Mouse (Mus musculus) gastrocnemius, postnatal 25 days (tissue): ENCODE data around the gene Cd24a. TPM values are rescaled to one million over a fixed set of nuclear protein-coding genes. Genes with fewer than 3 reads are reported as not detected.

Source experiments
- DNase-seq: peaks from one replicate; pipeline ENCODE4 v3.0.0; 2022
- long read RNA-seq, 2 experiments: library from polyadenylated mRNA; stranded (forward); transcript quantifications; one replicate each; pipeline ENCODE4 v2.0.0; 2021
- total RNA-seq, 2 experiments: library from RNA; stranded (reverse); gene quantifications; 1 replicate in 1 of 2; 2 replicates in 1 of 2; pipeline ENCODE4 v1.2.3; 2021

Cd24a gene
- total RNA-seq = 10 to 100 TPM; 39.5 to 77.7 TPM
- long read RNA-seq, experiment 1, transcript Cd24a-201 (2 exons, 1,816 nt) = major isoform, 12 of 21 reads
- long read RNA-seq, experiment 1, partial matches to known transcripts = 0 of 21 reads
- long read RNA-seq, experiment 1, other reads (novel, unspliced or antisense) = 9 of 21 reads
- long read RNA-seq, experiment 2, transcript Cd24a-201 (2 exons, 1,816 nt) = major isoform, 18 of 26 reads
- long read RNA-seq, experiment 2, partial matches to known transcripts = 6 of 26 reads
- long read RNA-seq, experiment 2, other reads (novel, unspliced or antisense) = 1 of 26 reads

DNA sequence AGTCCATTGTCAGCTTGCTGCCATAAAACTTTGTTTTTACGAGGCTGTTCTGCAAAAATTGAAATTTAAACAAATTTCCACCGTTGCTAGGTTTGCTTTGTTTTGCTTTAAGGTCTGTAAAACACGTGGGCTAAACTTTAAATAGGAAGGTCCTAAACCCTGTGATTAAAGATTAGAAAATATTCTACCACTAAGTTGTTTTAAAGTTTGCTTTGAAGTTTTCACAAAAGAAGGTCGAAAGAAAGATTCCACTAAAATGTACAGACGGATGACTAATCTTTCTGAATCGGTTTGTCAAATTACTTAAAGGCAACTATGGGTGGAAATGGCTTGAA lies at the start of gene Cd24a:
Gene Cd24a (plus strand): TSS at position 288 of the 335 bp plus-strand sequence.
- DNase-seq = no peak

- DNase-seq = no peak
Observed at GRCm38 (mm10) chr10:43534382-43534781, 43.7 kb upstream of the Cd24a start.

- DNase-seq = no peak
Observed at GRCm38 (mm10) chr10:43537652-43538051, 40.4 kb upstream of the Cd24a start.

GRCm38 (mm10) chr10:43538831-43539230 lies 39.3 kb upstream of the Cd24a start:
- DNase-seq = no peak

DNA sequence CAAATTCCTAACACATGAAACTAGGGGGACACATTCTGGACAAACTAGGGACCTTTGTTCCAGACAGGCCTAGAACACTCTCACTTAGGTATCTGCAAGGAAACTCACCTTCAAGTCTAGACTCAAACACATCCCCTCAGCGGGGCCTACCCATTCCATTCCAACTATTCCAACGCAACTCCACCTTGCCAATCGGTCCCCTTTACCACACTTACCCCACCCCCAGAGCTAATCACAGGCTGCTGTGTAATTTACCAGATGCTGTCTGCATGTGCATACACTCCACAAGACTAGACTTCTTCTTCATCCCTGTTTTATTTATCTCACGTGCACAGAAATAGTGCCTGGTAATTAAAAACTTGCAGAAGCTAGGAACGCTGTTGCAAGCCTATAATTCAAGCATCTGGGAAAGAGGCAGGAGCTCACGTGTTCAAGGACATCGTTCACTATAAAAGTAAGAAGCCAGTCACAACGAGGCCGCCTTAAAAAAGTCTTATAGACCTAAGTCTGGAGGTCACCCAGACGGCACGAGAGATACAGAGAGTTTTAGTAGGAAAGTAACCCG lies 38.3 kb upstream of the Cd24a start:
- no peak for DNase-seq

DNA sequence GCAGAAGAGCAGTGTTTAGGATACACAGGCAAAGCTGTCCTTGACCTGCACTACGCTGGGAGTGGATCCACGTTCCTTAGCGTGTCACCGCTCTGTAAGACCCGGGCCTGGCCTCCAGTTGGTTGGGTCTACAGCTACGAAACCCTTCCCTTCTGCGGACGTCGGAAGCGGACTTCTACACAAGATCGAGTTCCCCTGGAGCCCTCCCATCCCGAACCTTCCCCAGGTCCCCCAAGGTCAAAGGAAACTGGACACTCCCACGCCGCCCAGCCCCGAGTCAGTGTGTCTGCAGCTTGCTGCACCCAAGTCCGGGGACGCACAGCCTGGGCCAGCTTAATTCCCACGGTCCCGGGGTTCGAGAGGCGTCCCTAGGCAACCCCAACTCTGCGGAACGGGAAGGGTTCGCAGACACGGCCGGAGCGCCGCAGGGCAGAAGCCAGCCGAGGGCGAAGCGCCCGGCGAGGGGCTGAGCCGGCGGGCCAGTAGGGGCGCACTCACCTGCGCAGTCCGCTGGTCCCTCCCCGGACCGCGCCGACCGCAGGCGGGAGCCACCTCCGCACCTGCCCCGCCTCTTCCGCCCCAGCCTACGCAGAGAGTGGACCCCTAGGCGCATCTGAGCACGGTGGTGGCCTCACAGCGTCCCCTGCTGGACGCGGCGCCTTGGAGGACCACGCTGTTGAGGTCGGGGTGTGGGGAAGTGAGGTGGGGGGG lies 37.5 kb upstream of the Cd24a start, which contains the start of gene 1700021F05Rik:
Gene 1700021F05Rik (minus strand): TSS at position 553 of the 711 bp plus-strand sequence.
- peak; percentile 94 for DNase-seq

DNA sequence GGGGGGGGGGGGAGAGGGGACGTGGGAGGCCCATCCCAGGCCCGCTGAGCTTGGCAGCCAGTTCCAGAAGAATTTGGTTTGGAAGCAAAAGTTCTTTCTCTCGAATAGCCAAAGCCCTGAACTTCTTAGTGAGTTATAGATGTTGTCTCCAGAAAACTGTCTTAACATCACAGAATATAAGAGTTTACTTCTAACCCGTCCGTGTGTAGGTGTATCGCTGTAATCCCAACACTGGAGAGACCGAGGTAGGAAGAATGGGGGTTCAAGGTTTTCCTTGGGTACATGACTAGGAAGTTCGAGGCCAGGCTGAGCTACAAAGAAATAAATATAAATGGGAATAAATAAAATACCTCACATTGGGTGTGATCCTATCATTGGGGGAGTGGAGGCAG lies 36.9 kb upstream of the Cd24a start:
- DNase-seq = no peak

- DNase-seq = no peak
Observed at GRCm38 (mm10) chr10:43549411-43549810, 28.7 kb upstream of the Cd24a start.

DNA sequence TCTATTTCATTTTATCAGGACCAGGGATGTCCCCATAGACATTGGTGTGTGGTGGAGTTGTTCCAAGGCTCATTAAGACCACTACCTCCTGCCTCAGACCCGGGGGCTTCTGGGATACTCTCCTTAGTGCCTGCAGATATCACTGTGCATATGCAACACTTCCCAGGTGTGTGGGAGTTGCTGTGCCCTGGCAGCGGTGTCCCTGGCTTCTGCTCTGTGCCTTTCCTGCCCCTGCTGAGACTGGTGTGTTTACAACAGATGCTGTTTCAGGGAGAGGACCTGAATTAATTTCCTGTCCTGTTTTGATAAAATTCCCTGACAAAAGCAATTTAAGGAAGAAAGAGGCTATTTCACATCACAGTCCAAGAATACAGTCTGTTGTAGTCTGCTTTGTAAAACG lies 27.2 kb upstream of the Cd24a start:
- no peak for DNase-seq

DNA sequence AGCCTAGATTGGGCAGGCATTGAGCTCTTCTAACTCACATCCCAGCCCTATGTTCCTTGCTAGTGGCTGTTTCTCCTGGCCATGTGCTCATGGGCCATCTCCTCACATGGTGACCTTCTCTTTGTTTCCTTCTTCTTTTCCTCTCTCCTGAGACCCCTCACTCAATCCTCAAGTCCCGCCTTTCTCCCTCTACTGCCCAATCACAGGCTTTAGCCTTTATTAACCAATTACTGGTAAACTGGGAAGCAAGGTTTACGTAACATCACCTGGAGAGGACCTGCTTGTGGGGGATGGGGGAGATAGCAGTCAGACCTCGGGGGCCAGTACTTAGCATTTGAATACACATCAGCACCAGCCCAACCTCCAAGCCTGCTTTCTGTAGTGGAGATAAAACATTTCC lies 26.7 kb upstream of the Cd24a start:
- DNase-seq = no peak

GRCm38 (mm10) chr10:43557630-43558165 lies 20.4 kb upstream of the Cd24a start:
- no peak for DNase-seq

DNA sequence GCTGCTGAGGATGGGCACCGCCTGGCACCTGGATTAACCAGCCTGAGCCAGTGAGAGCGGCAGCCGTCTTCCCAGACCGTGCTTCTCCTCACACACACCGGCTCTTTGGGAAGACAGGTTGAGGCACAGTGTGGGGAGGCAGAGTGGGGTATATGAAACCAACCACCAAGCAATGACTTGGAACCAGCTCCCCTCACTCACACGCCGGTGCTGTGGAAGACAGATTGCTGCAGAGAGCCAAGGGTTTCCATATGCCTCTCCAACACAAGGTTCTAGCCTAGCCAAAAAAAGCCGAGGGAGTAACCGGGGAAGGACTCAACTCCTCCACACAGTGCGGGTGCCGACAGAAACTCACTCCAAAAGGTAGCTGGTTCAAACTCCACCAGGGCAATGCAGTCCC lies 18.8 kb upstream of the Cd24a start:
- DNase-seq = no peak

GRCm38 (mm10) chr10:43560765-43561164 lies 17.3 kb upstream of the Cd24a start:
- DNase-seq = no peak

- DNase-seq = no peak
Observed at GRCm38 (mm10) chr10:43561311-43561710, 16.8 kb upstream of the Cd24a start.

- DNase-seq = no peak
Observed at GRCm38 (mm10) chr10:43574352-43574751, 3.7 kb upstream of the Cd24a start.

- DNase-seq = peak; percentile 17
Observed at GRCm38 (mm10) chr10:43574956-43575355, 3.1 kb upstream of the Cd24a start.

DNA sequence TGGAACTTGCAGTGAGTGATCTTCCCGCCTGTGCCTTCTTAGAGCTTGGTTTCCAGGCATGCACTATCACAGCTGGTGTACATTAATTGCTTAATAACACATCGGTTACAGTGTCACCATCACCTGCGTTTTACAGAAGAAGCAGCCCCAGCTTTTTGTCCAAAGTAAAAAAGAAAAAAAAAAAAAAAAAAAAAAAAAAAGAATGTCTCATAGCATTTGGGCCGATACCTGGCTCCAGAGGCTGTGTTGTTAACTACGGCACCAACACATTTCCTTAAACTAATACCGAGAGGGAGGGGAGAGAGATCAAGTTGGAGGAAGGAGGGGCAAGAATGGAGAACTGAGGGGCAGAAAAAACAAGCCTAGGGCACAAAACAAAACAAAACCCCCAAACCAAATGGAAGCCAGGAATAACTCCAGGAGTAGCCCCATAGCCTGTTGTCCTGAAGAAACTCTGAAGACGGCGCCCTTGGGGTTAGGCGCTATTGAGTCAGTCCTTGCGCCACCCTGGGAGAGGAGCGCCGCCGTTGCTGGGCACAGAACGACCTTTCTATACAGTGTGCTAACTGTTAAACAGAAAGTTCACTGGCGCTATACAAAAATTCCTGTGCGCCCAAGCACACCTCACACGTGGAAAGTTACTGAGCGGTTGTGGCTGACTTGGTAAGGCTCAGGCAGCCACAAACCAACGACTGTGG lies 636 bp upstream of the Cd24a start:
- no peak for DNase-seq

- DNase-seq = peak; percentile 13
Observed at GRCm38 (mm10) chr10:43578366-43578753, 276 bp downstream of the Cd24a start.

DNA sequence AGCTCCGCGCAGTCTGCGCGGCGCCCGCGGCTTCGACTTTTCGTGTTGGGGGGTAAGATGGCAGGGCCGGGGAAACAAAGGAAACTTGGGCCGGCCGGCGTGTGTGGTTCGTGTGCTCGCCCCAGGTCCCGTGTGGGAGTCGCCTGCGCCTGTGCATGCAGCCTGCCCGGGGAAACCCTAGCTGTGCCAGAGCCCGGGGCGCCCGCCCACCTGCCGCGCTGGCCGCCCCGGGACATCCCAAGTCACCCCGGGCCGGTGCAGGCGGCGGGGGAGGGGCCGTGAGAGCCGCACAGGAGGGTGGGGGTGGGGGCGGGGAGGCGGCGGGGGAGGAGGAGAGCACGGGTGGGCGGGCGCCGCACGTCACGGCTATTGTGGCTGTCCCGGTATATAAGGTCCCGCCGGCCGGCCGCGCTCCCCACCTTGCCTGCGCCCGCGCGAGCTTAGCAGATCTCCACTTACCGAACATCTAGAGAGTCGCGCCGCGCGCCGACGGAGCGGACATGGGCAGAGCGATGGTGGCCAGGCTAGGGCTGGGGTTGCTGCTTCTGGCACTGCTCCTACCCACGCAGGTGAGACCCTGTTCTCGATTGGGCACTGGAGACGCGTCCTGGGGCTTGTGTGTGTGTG lies 783 bp downstream of the Cd24a start:
- DNase-seq = peak; percentile 60

GRCm38 (mm10) chr10:43579381-43580261 lies 1.5 kb downstream of the Cd24a start:
- peak; percentile 32 for DNase-seq

DNA sequence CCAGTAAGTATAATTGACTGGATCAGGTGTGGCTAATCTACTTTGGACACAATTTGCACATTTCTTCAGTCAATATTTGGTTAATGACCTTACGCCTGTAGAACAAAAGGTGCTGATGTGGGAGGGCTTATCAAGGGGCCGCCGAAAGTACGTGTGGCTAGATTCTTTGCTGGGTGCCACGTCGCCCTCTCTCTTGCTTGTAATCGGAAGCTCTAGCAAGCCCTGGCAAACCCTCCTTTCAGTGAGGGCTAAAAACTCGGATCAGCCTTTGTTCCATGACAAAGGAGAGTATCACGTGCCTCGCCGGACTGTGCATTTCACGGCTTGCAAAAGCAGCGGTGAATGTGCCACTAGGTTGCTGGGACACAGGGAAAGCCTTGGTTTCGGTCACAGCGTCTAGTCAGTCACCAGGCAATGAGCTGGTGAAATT lies 2.6 kb downstream of the Cd24a start:
- DNase-seq = no peak
